Mouse (Mus musculus) MEL (cell line): ENCODE measurements at regions not wholly inside any gene's neighbourhood (a gene's known extent, or its start where the extent isn't known, plus 50 kb on each side); places are given as distances from the start of the nearest gene placed in this dataset.
A peak's percentile ranks its signal among the peaks of the same experiment; 100 is the strongest.
"Not testable (repeated sequence)": the region's sequence is repeated elsewhere in the genome, so short reads cannot be mapped to it uniquely, and the experiment has no call there.

Experiments used
- DNase-seq: peaks from one replicate; pipeline ENCODE4 v3.0.0; 2011; ENCODE audit warnings: low read depth, low spot score
- H3K27ac ChIP-seq: 2 replicates; pipeline ENCODE4 v1.5.1; 2012; ENCODE audit warnings: low read depth, mild to moderate bottlenecking, control low read depth, low read length, moderate library complexity; ENCODE audit not compliant: control insufficient read depth
- H3K27me3 ChIP-seq, 2 experiments: fragments of 150-350 bp in 1 of 2; sonication (generic) in 1 of 2; 2 replicates each; pipeline ENCODE4 v1.6.1; 2012; ENCODE audit warnings: low read length in 2 of 2, mild to moderate bottlenecking in 2 of 2, improper control_type of control experiment in 1 of 2, moderate library complexity in 1 of 2; ENCODE audit not compliant: insufficient read depth in 2 of 2, control insufficient read depth in 1 of 2
- H3K36me3 ChIP-seq, 2 experiments: 2 replicates each; pipeline ENCODE4 v1.6.1; 2012 to 2014; ENCODE audit warnings: low read length in 2 of 2, improper control_type of control experiment in 1 of 2, inconsistent platforms in 1 of 2, mild to moderate bottlenecking in 1 of 2; ENCODE audit not compliant: insufficient read depth in 2 of 2, control insufficient read depth in 1 of 2
- H3K4me1 ChIP-seq, 2 experiments: fragments of 150-350 bp in 1 of 2; sonication (generic) in 1 of 2; 2 replicates each; pipeline ENCODE4 v1.6.1; 2012; ENCODE audit warnings: low read length in 2 of 2, improper control_type of control experiment in 1 of 2, mild to moderate bottlenecking in 1 of 2; ENCODE audit not compliant: insufficient read depth in 2 of 2, control insufficient read depth in 1 of 2
- H3K4me3 ChIP-seq, 2 experiments: fragments of 150-350 bp in 1 of 2; sonication (generic) in 1 of 2; 2 replicates each; pipeline ENCODE4 v1.5.1; 2012; ENCODE audit warnings: low read depth in 2 of 2, low read length in 2 of 2, mild to moderate bottlenecking in 2 of 2, moderate library complexity in 2 of 2, control low read depth in 1 of 2, improper control_type of control experiment in 1 of 2; ENCODE audit not compliant: control insufficient read depth in 1 of 2, insufficient read depth in 1 of 2
- H3K79me2 ChIP-seq: 2 replicates; pipeline ENCODE4 v1.6.1; 2012; ENCODE audit warnings: mild to moderate bottlenecking, low read length, moderate library complexity; ENCODE audit not compliant: control insufficient read depth, poor library complexity, insufficient read depth
- H3K9ac ChIP-seq: 2 replicates; pipeline ENCODE4 v1.6.1; 2012; ENCODE audit warnings: low read depth, mild to moderate bottlenecking, control low read depth, low read length, moderate library complexity; ENCODE audit not compliant: control insufficient read depth, poor library complexity, severe bottlenecking
- H3K9me3 ChIP-seq: fragments of 150-350 bp; sonication (generic); replicated peaks from 2 replicates; pipeline ENCODE4 v1.6.1; 2012; ENCODE audit warnings: mild to moderate bottlenecking, low read length, improper control_type of control experiment, moderate library complexity; ENCODE audit not compliant: insufficient read depth
- BHLHE40 ChIP-seq: IDR thresholded peaks from 2 replicates; pipeline ENCODE4 v1.6.1; 2012; ENCODE audit warnings: low read depth, mild to moderate bottlenecking, inconsistent platforms, low read length, improper control_type of control experiment, borderline replicate concordance
- CHD1 ChIP-seq: IDR thresholded peaks from 2 replicates; pipeline ENCODE4 v1.6.1; 2012; ENCODE audit warnings: low read depth, mild to moderate bottlenecking, inconsistent platforms, low read length, improper control_type of control experiment
- CTCF ChIP-seq, 3 experiments: IDR thresholded peaks in 2 of 3; conservative IDR thresholded peaks in 1 of 3; 2 replicates each; pipeline ENCODE4 v1.5.1; 2011 to 2012; ENCODE audit warnings: low read length in 3 of 3, low read depth in 2 of 3, mild to moderate bottlenecking in 2 of 3, improper control_type of control experiment in 1 of 3, inconsistent platforms in 1 of 3, mixed read lengths in 1 of 3, moderate library complexity in 1 of 3; ENCODE audit not compliant: control insufficient read depth in 1 of 3, insufficient read depth in 1 of 3, poor library complexity in 1 of 3, severe bottlenecking in 1 of 3
- ELF1 ChIP-seq: IDR thresholded peaks from 2 replicates; pipeline ENCODE4 v1.6.1; 2014; ENCODE audit warnings: low read depth, mild to moderate bottlenecking, inconsistent platforms, low read length, improper control_type of control experiment, moderate library complexity
- EP300 ChIP-seq, 2 experiments: IDR thresholded peaks; 2 replicates each; pipeline ENCODE4 v1.6.1; 2011; ENCODE audit warnings: improper control_type of control experiment in 2 of 2, low read length in 2 of 2, low read depth in 1 of 2, mild to moderate bottlenecking in 1 of 2
- GABPA ChIP-seq: IDR thresholded peaks from 2 replicates; pipeline ENCODE4 v1.6.1; 2012; ENCODE audit warnings: low read depth, mild to moderate bottlenecking, inconsistent platforms, low read length, improper control_type of control experiment, moderate library complexity
- GATA1 ChIP-seq: IDR thresholded peaks from 2 replicates; pipeline ENCODE4 v1.6.1; 2011; ENCODE audit warnings: low read depth, low read length, improper control_type of control experiment
- JUND ChIP-seq: IDR thresholded peaks from 2 replicates; pipeline ENCODE4 v1.6.1; 2011; ENCODE audit warnings: low read depth, mild to moderate bottlenecking, improper control_type of control experiment, low read length
- MAFK ChIP-seq: IDR thresholded peaks from 2 replicates; pipeline ENCODE4 v1.6.1; 2011; ENCODE audit warnings: low read depth, mild to moderate bottlenecking, low read length, improper control_type of control experiment, borderline replicate concordance
- MAX ChIP-seq: IDR thresholded peaks from 2 replicates; pipeline ENCODE4 v1.6.1; 2011; ENCODE audit warnings: low read length, improper control_type of control experiment
- MAZ ChIP-seq: IDR thresholded peaks from 2 replicates; pipeline ENCODE4 v1.6.1; 2012; ENCODE audit warnings: low read depth, mild to moderate bottlenecking, inconsistent platforms, low read length, improper control_type of control experiment
- MXI1 ChIP-seq: IDR thresholded peaks from 2 replicates; pipeline ENCODE4 v1.6.1; 2011; ENCODE audit warnings: mild to moderate bottlenecking, low read depth, low read length, improper control_type of control experiment
- MYB ChIP-seq: IDR thresholded peaks from 2 replicates; pipeline ENCODE4 v1.6.1; 2011; ENCODE audit warnings: mild to moderate bottlenecking, low read depth, low read length, improper control_type of control experiment
- POLR2A ChIP-seq, 2 experiments: IDR thresholded peaks; 2 replicates each; pipeline ENCODE4 v1.6.1; 2011 to 2012; ENCODE audit warnings: low read length in 2 of 2, mild to moderate bottlenecking in 2 of 2, control low read depth in 1 of 2, improper control_type of control experiment in 1 of 2, low read depth in 1 of 2, moderate library complexity in 1 of 2; ENCODE audit not compliant: control insufficient read depth in 1 of 2, insufficient read depth in 1 of 2, poor library complexity in 1 of 2
- POLR2AphosphoS2 ChIP-seq: IDR thresholded peaks from 2 replicates; pipeline ENCODE4 v1.6.1; 2011; ENCODE audit warnings: low read length, improper control_type of control experiment
- RAD21 ChIP-seq: IDR thresholded peaks from 2 replicates; pipeline ENCODE4 v1.6.1; 2011; ENCODE audit warnings: mild to moderate bottlenecking, low read depth, low read length, improper control_type of control experiment
- RCOR1 ChIP-seq: IDR thresholded peaks from 2 replicates; pipeline ENCODE4 v1.6.1; 2012; ENCODE audit warnings: low read depth, mild to moderate bottlenecking, inconsistent platforms, low read length, improper control_type of control experiment
- SIN3A ChIP-seq: IDR thresholded peaks from 2 replicates; pipeline ENCODE4 v1.6.1; 2012; ENCODE audit warnings: low read length, improper control_type of control experiment, inconsistent platforms
- SMC3 ChIP-seq: IDR thresholded peaks from 2 replicates; pipeline ENCODE4 v1.6.1; 2011; ENCODE audit warnings: low read depth, low read length, improper control_type of control experiment
- TAL1 ChIP-seq: IDR thresholded peaks from 2 replicates; pipeline ENCODE4 v1.6.1; 2012; ENCODE audit warnings: mild to moderate bottlenecking, inconsistent platforms, low read length, moderate library complexity, mixed read lengths
- TBP ChIP-seq: IDR thresholded peaks from 2 replicates; pipeline ENCODE4 v1.8.0; 2011; ENCODE audit warnings: low read depth, low read length, improper control_type of control experiment
- USF1 ChIP-seq: IDR thresholded peaks from 2 replicates; pipeline ENCODE4 v1.6.1; 2014; ENCODE audit warnings: low read depth, mild to moderate bottlenecking, inconsistent platforms, low read length, improper control_type of control experiment, moderate library complexity
- USF2 ChIP-seq, 2 experiments: IDR thresholded peaks; 2 replicates each; pipeline ENCODE4 v1.6.1; 2011 to 2012; ENCODE audit warnings: improper control_type of control experiment in 2 of 2, low read length in 2 of 2, borderline replicate concordance in 1 of 2, inconsistent platforms in 1 of 2, low read depth in 1 of 2, mild to moderate bottlenecking in 1 of 2; ENCODE audit not compliant: insufficient read depth in 1 of 2
- ZNF384 ChIP-seq: IDR thresholded peaks from 2 replicates; pipeline ENCODE4 v1.6.1; 2012; ENCODE audit warnings: low read depth, mild to moderate bottlenecking, inconsistent platforms, low read length, improper control_type of control experiment

DNA sequence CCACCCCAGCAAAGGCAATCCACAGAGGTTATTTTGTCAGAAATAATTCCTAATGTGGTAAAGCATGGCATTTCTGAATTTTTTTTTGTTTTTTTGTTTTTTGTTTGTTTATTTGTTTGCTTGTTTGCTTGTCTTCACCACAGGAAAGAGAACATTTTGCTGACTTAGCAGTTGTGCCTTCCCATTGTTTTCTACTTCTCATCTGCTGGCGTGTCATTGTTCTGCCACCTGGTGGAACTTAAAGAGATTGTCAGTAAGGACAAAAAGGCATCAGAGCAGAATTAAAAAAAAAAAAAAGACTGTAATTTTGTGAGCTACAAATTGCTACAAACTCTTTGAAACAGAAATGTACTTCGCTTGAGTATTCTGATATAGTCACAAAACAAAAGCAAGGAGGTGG lies 79.5 kb downstream of the AI429214 start:
- peak; percentile 8 for DNase-seq

DNA sequence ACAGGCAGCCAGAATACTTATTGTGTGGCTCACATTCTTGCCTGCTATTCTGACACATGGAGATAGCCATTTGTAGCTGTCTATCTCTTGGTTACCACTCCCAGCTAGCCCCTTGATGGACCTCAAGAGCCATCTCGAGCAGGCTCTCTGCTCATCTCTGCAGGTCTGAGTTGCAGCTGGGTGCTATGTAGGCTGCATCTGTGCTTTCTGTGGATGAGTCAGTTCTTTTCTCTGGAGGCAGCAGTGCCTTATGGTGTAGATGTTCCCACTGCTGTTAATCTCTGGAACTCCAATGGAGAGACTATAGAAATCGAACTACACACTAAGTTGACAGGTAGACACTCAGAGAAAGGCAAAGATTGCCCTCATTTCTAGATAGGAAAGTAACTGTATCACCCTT lies 106.3 kb downstream of the AI429214 start:
- DNase-seq, result no peak
- H3K4me3 ChIP-seq, result no peak overlapping the region
- H3K27me3 ChIP-seq, result no peaks in the 10 kb centered on the region

More for the DNA sequence above, 79.5 kb downstream of the AI429214 start:
- H3K79me2 ChIP-seq, result no peaks in the 10 kb centered on the region
- no peaks in the 10 kb centered on the region for H3K4me1 ChIP-seq
- TF ChIP-seq MAZ (no peak), EP300 (IDR thresholded peaks at IDR 0.05; ENCODE audit: low read depth in 1 of 2, low read length in 2 of 2) (no peak), MXI1 (no peak), SIN3A (no peak), TBP (no peak), POLR2A (IDR thresholded peaks at IDR 0.05; ENCODE audit: control insufficient read depth in 1 of 2, insufficient read depth in 1 of 2, low read depth in 1 of 2, low read length in 2 of 2, poor library complexity in 1 of 2) (no peak), USF1 (no peak), MAFK (peak; percentile 67; the same call in 1 of the 2 replicates), CHD1 (no peak), USF2 (IDR thresholded peaks at IDR 0.05; ENCODE audit: borderline replicate concordance in 1 of 2, insufficient read depth in 1 of 2, low read depth in 1 of 2, low read length in 2 of 2) (no peak), MYB (no peak), ELF1 (no peak), GATA1 (no peak), MAX (no peak), RCOR1 (no peak), JUND (no peak), RAD21 (peak; percentile 13), TAL1 (no peak), POLR2AphosphoS2 (no peak), BHLHE40 (no peak), SMC3 (no peak; the same call in 1 of the 2 replicates), ZNF384 (no peak), CTCF (IDR thresholded peaks at IDR 0.05 in 2 of 3, conservative IDR thresholded peaks at IDR 0.05 in 1 of 3; ENCODE audit: control insufficient read depth in 1 of 3, insufficient read depth in 1 of 3, low read depth in 2 of 3, low read length in 3 of 3, poor library complexity in 1 of 3, severe bottlenecking in 1 of 3) (peak in 1 of 3 experiments; percentile 19; a peak in 1 of 6 replicates), GABPA (no peak)
- no peak overlapping the region for H3K27ac ChIP-seq
- no peak overlapping the region for H3K9ac ChIP-seq
- no peaks in the 10 kb centered on the region for H3K36me3 ChIP-seq
- no peak overlapping the region for H3K4me3 ChIP-seq
- no peaks in the 10 kb centered on the region for H3K27me3 ChIP-seq
- H3K9me3 ChIP-seq, result no peaks in the 10 kb centered on the region

DNA sequence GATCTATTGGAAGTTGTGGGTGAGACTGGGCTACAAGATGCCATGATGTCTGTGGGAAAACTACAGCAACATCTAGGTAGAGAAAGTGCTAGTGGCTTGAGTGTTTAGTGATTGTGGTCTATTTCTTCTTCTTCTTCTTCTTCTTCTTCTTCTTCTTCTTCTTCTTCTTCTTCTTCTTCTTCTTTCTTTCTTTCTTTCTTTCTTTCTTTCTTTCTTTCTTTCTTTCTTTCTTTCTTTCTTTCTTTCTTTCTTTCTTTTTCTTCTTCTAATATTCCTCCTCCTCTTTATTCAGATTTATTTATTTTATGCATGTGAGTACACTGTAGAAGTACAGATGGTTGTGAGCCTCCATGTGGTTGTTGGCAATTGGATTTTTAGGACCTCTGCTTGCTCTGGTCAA lies 119.0 kb downstream of the AI429214 start:
- H3K9me3 ChIP-seq, H3K79me2 ChIP-seq, H3K36me3 ChIP-seq, H3K4me3 ChIP-seq, DNase-seq, H3K27me3 ChIP-seq, H3K27ac ChIP-seq, H3K4me1 ChIP-seq, H3K9ac ChIP-seq: not testable (repeated sequence)

More for the DNA sequence above, 106.3 kb downstream of the AI429214 start:
- no peaks in the 10 kb centered on the region for H3K79me2 ChIP-seq
- no peaks in the 10 kb centered on the region for H3K36me3 ChIP-seq
- H3K9ac ChIP-seq, result no peak overlapping the region
- H3K4me1 ChIP-seq, result no peaks in the 10 kb centered on the region
- no peak overlapping the region for H3K27ac ChIP-seq
- TF ChIP-seq SMC3 (no peak), CTCF (IDR thresholded peaks at IDR 0.05 in 2 of 3, conservative IDR thresholded peaks at IDR 0.05 in 1 of 3; ENCODE audit: control insufficient read depth in 1 of 3, insufficient read depth in 1 of 3, low read depth in 2 of 3, low read length in 3 of 3, poor library complexity in 1 of 3, severe bottlenecking in 1 of 3) (no peak), MXI1 (no peak), TBP (no peak), ELF1 (no peak)
- no peaks in the 10 kb centered on the region for H3K9me3 ChIP-seq
